In genomic region chr7:96663336-96663735, GRCm38 (mm10) we compare ENCODE assay signal across 18 mouse cellular contexts.
DNase-seq lines count a peak whose midpoint lies in the region; ATAC-seq and TF ChIP-seq lines count a peak whose summit lies in the region.
"Had no signal": no experiment of that assay in that cellular context is flagged by ENCODE, and none has a peak within 500 bp of the region (broad histone marks: within the 10 kb centered on the region; RNA-seq: fewer than 3 reads in every experiment).

No protein-coding gene starts in this region.

- DNase-seq in heart, embryonic 10.5 days (ENCODE audit: low spot score), result no peak
- no peak for DNase-seq in heart, adult 2 months
- DNase-seq in midbrain, embryonic 14.5 days, result no peak
- DNase-seq in embryo, embryonic 9.5 days (ENCODE audit: extremely low spot score), result no peak
- DNase-seq in liver, postnatal 0 days, result no peak
- DNase-seq: cerebellum, postnatal 36 days; gastrocnemius, postnatal 10 days; right cerebral cortex, adult 18-20 months had no signal

- TF ChIP-seq POLR2A in heart, adult 2 months (IDR thresholded peaks at IDR 0.05; ENCODE audit: insufficient read depth, low read depth, low read length), result no peak

- ATAC-seq in midbrain, embryonic 14.5 days (ENCODE audit: low FRiP score, low TSS enrichment), result no peak
- ATAC-seq in midbrain, embryonic 15.5 days (replicated peaks), result no peak
- no peak for ATAC-seq in forebrain, embryonic 16.5 days
- ATAC-seq in stomach, embryonic 15.5 days (ENCODE audit: insufficient read depth, low FRiP score, low read depth), result no peak
- no peak for ATAC-seq in liver, postnatal 0 days
- ATAC-seq: intestine, postnatal 0 days; lung, postnatal 0 days had no signal

- H3K4me1 ChIP-seq in heart, embryonic 10.5 days, result peaks cover 58% of the 10 kb centered on the region
- H3K4me1 ChIP-seq in heart, adult 2 months (ENCODE audit: control insufficient read depth, insufficient read depth, low read length), result no peaks in the 10 kb centered on the region
- H3K4me1 ChIP-seq in midbrain, embryonic 14.5 days (ENCODE audit: control insufficient read depth, insufficient read depth, low read length), result peaks cover 26% of the 10 kb centered on the region
- H3K4me1 ChIP-seq in midbrain, embryonic 15.5 days, result peaks cover 27% of the 10 kb centered on the region
- peaks cover 20% of the 10 kb centered on the region for H3K4me1 ChIP-seq in forebrain, embryonic 16.5 days (replicated peaks; ENCODE audit: control insufficient read depth, insufficient read depth, low read length)
- peaks cover 19% of the 10 kb centered on the region for H3K4me1 ChIP-seq in stomach, embryonic 15.5 days
- H3K4me1 ChIP-seq in liver, postnatal 0 days (ENCODE audit: insufficient read depth), result no peaks in the 10 kb centered on the region
- H3K4me1 ChIP-seq: liver, embryonic 15.5 days had no signal

- no peaks in the 10 kb centered on the region for H3K9me3 ChIP-seq in heart, embryonic 10.5 days
- no peaks in the 10 kb centered on the region for H3K9me3 ChIP-seq in midbrain, embryonic 14.5 days (ENCODE audit: control insufficient read depth, low read length)
- H3K9me3 ChIP-seq in midbrain, embryonic 15.5 days, result no peaks in the 10 kb centered on the region
- H3K9me3 ChIP-seq in forebrain, embryonic 16.5 days (ENCODE audit: control insufficient read depth, low read length), result no peaks in the 10 kb centered on the region
- no peaks in the 10 kb centered on the region for H3K9me3 ChIP-seq in stomach, embryonic 15.5 days
- no peaks in the 10 kb centered on the region for H3K9me3 ChIP-seq in liver, postnatal 0 days (ENCODE audit: low read length)
- H3K9me3 ChIP-seq: kidney, embryonic 15.5 days; limb, embryonic 15.5 days; liver, embryonic 15.5 days; midbrain, embryonic 12.5 days had no signal

- H3K27me3 ChIP-seq in heart, embryonic 10.5 days (ENCODE audit: insufficient read depth, poor library complexity, severe bottlenecking), result peaks cover 76% of the 10 kb centered on the region
- no peaks in the 10 kb centered on the region for H3K27me3 ChIP-seq in heart, adult 2 months (ENCODE audit: control insufficient read depth, insufficient read depth, low read length)
- H3K27me3 ChIP-seq in midbrain, embryonic 14.5 days (ENCODE audit: control insufficient read depth, insufficient read depth, low read length), result no peaks in the 10 kb centered on the region; the same call in 1 of the 2 replicates
- peaks cover 5% of the 10 kb centered on the region; the same call in 1 of the 2 replicates for H3K27me3 ChIP-seq in midbrain, embryonic 15.5 days (replicated peaks)
- no peaks in the 10 kb centered on the region for H3K27me3 ChIP-seq in forebrain, embryonic 16.5 days (replicated peaks; ENCODE audit: control insufficient read depth, insufficient read depth, low read length)
- H3K27me3 ChIP-seq in stomach, embryonic 15.5 days (replicated peaks), result no peaks in the 10 kb centered on the region
- H3K27me3 ChIP-seq in liver, postnatal 0 days (ENCODE audit: insufficient read depth, low read length), result no peaks in the 10 kb centered on the region
- H3K27me3 ChIP-seq: kidney, embryonic 15.5 days; limb, embryonic 15.5 days; liver, embryonic 15.5 days had no signal

- intact Hi-C loops in heart, adult 2 months (cut with DNase I), result no loop called here

- no peaks in the 10 kb centered on the region for H3K36me3 ChIP-seq in heart, embryonic 10.5 days
- H3K36me3 ChIP-seq in heart, adult 2 months (ENCODE audit: control insufficient read depth, insufficient read depth, low read length), result no peaks in the 10 kb centered on the region
- no peaks in the 10 kb centered on the region for H3K36me3 ChIP-seq in midbrain, embryonic 14.5 days (ENCODE audit: control insufficient read depth, insufficient read depth, low read length)
- no peaks in the 10 kb centered on the region for H3K36me3 ChIP-seq in midbrain, embryonic 15.5 days (replicated peaks)
- no peaks in the 10 kb centered on the region for H3K36me3 ChIP-seq in forebrain, embryonic 16.5 days (ENCODE audit: control insufficient read depth, insufficient read depth)
- H3K36me3 ChIP-seq in stomach, embryonic 15.5 days, result no peaks in the 10 kb centered on the region
- no peaks in the 10 kb centered on the region for H3K36me3 ChIP-seq in liver, postnatal 0 days (replicated peaks; ENCODE audit: insufficient read depth, low read length)
- H3K36me3 ChIP-seq: kidney, embryonic 15.5 days; limb, embryonic 15.5 days; liver, embryonic 15.5 days; midbrain, embryonic 12.5 days had no signal

- H3K79me2 ChIP-seq in heart, adult 2 months (replicated peaks; ENCODE audit: control insufficient read depth, insufficient read depth, low read length), result no peaks in the 10 kb centered on the region

- WGBS in heart, embryonic 10.5 days, result 76% methylated on average over 7 of the region's 7 CpGs
- 84% methylated on average over 7 of the region's 7 CpGs for WGBS in heart, adult 2 months
- 67% methylated on average over 7 of the region's 7 CpGs for WGBS in midbrain, embryonic 14.5 days
- 61% methylated on average over 7 of the region's 7 CpGs for whole genome bisulfite sequencing in midbrain, embryonic 15.5 days
- WGBS in forebrain, embryonic 16.5 days, result 57% methylated on average over 7 of the region's 7 CpGs
- 63% methylated on average over 7 of the region's 7 CpGs for WGBS in stomach, embryonic 15.5 days
- 83% methylated on average over 7 of the region's 7 CpGs for WGBS in liver, postnatal 0 days (ENCODE audit: insufficient replicate concordance)

- no peak for TF ChIP-seq EP300 in heart, adult 2 months (IDR thresholded peaks at IDR 0.05; ENCODE audit: insufficient read depth, low read depth, low read length)
- no peak for TF ChIP-seq EP300 in liver, postnatal 0 days (IDR thresholded peaks at IDR 0.05; ENCODE audit: low read depth)

- no peak overlapping the region for H3K9ac ChIP-seq in heart, adult 2 months (ENCODE audit: low read depth, low read length)
- 0 out of 2 replicates have a peak overlapping the region, but pooled peaks have one; percentile 6 for H3K9ac ChIP-seq in midbrain, embryonic 14.5 days (replicated peaks; ENCODE audit: low read length)
- H3K9ac ChIP-seq in midbrain, embryonic 15.5 days, result no peak overlapping the region
- no peak overlapping the region for H3K9ac ChIP-seq in forebrain, embryonic 16.5 days (replicated peaks; ENCODE audit: low read depth, low read length)
- no peak overlapping the region for H3K9ac ChIP-seq in stomach, embryonic 15.5 days
- H3K9ac ChIP-seq in liver, postnatal 0 days (replicated peaks), result no peak overlapping the region
- H3K9ac ChIP-seq: kidney, embryonic 15.5 days; limb, embryonic 15.5 days; liver, embryonic 15.5 days; midbrain, embryonic 12.5 days had no signal

- peak overlapping the region; percentile 57; the same call in 1 of the 2 replicates for H3K27ac ChIP-seq in heart, embryonic 10.5 days
- H3K27ac ChIP-seq in heart, adult 2 months, result no peak overlapping the region
- H3K27ac ChIP-seq in midbrain, embryonic 14.5 days (replicated peaks; ENCODE audit: low read depth, low read length), result no peak overlapping the region
- H3K27ac ChIP-seq in midbrain, embryonic 15.5 days, result no peak overlapping the region
- peak overlapping the region; percentile 37; the same call in 1 of the 2 replicates for H3K27ac ChIP-seq in forebrain, embryonic 16.5 days (ENCODE audit: low read length)
- peak overlapping the region; percentile 35; the same call in 1 of the 2 replicates for H3K27ac ChIP-seq in stomach, embryonic 15.5 days
- H3K27ac ChIP-seq in liver, postnatal 0 days (ENCODE audit: low read depth), result no peak overlapping the region
- H3K27ac ChIP-seq: kidney, embryonic 15.5 days; limb, embryonic 15.5 days; liver, embryonic 15.5 days; midbrain, embryonic 12.5 days had no signal

- TF ChIP-seq CTCF in heart, adult 2 months (IDR thresholded peaks at IDR 0.05), result no peak
- TF ChIP-seq CTCF in liver, postnatal 0 days (IDR thresholded peaks at IDR 0.05; ENCODE audit: low read depth), result no peak

- no peak overlapping the region for H3K4me2 ChIP-seq in midbrain, embryonic 14.5 days (ENCODE audit: low read length)
- no peak overlapping the region for H3K4me2 ChIP-seq in midbrain, embryonic 15.5 days
- no peak overlapping the region for H3K4me2 ChIP-seq in forebrain, embryonic 16.5 days (ENCODE audit: low read length)
- no peak overlapping the region for H3K4me2 ChIP-seq in stomach, embryonic 15.5 days
- H3K4me2 ChIP-seq in liver, postnatal 0 days (ENCODE audit: low read depth, low read length), result no peak overlapping the region
- H3K4me2 ChIP-seq: kidney, embryonic 15.5 days; limb, embryonic 15.5 days; liver, embryonic 15.5 days; midbrain, embryonic 12.5 days had no signal

- no peak overlapping the region for H3K4me3 ChIP-seq in heart, embryonic 10.5 days
- no peak overlapping the region for H3K4me3 ChIP-seq in heart, adult 2 months
- H3K4me3 ChIP-seq in midbrain, embryonic 14.5 days (replicated peaks; ENCODE audit: low read depth, low read length), result no peak overlapping the region
- H3K4me3 ChIP-seq in midbrain, embryonic 15.5 days, result no peak overlapping the region
- no peak overlapping the region for H3K4me3 ChIP-seq in forebrain, embryonic 16.5 days (replicated peaks; ENCODE audit: low read length)
- H3K4me3 ChIP-seq in stomach, embryonic 15.5 days (replicated peaks), result no peak overlapping the region
- no peak overlapping the region for H3K4me3 ChIP-seq in liver, postnatal 0 days (ENCODE audit: low read depth, low read length)
- H3K4me3 ChIP-seq: erythroblast, embryonic 14.5 days; kidney, embryonic 15.5 days; limb, embryonic 15.5 days; liver, embryonic 15.5 days; midbrain, embryonic 12.5 days had no signal

Comparison
In these comparisons a context has a peak if more than half of its experiments do, and no peak if none do; other contexts are left out.
1. H3K27ac ChIP-seq: peak in heart, embryonic 10.5 days (single experiment), forebrain, embryonic 16.5 days (single experiment) and stomach, embryonic 15.5 days (single experiment); none in heart, adult 2 months (single experiment), midbrain, embryonic 14.5 days (single experiment), midbrain, embryonic 15.5 days (single experiment) and liver, postnatal 0 days (single experiment).